Mouse (Mus musculus) embryonic facial prominence, embryonic 11.5 days (tissue): ENCODE data around the gene Cog3. TPM values are rescaled to one million over a fixed set of nuclear protein-coding genes. Genes with fewer than 3 reads are reported as not detected.

Source experiments
- ATAC-seq: fragments of 200-750 bp; cut with Nextera tagmentation; replicated peaks from 2 replicates; pipeline ENCODE4 v1.8.0; 2017; ENCODE audit warnings: low read depth; ENCODE audit not compliant: insufficient number of reproducible peaks, low FRiP score, low TSS enrichment
- DNase-seq: peaks from one replicate; pipeline ENCODE4 v3.0.0-alpha.2; 2015; ENCODE audit warnings: low spot score
- H3K27ac ChIP-seq: fragments of 300-500 bp; sonication (generic); replicated peaks from 2 replicates; pipeline ENCODE4 v1.5.1; 2014; ENCODE audit warnings: mild to moderate bottlenecking, low read depth, low read length, control low read depth
- H3K27me3 ChIP-seq: fragments of 300-500 bp; sonication (generic); 2 replicates; pipeline ENCODE4 v1.6.1; 2014; ENCODE audit warnings: mild to moderate bottlenecking, low read length, moderate library complexity, mixed read lengths; ENCODE audit not compliant: control insufficient read depth, insufficient read depth
- H3K36me3 ChIP-seq: fragments of 300-500 bp; sonication (generic); replicated peaks from 2 replicates; pipeline ENCODE4 v1.6.1; 2014; ENCODE audit warnings: low read depth, mild to moderate bottlenecking, low read length, moderate library complexity, mixed read lengths; ENCODE audit not compliant: control insufficient read depth, insufficient read depth
- H3K4me1 ChIP-seq: fragments of 300-500 bp; sonication (generic); 2 replicates; pipeline ENCODE4 v1.6.1; 2014; ENCODE audit warnings: low read length, mixed read lengths; ENCODE audit not compliant: control insufficient read depth, insufficient read depth
- H3K4me2 ChIP-seq: fragments of 300-500 bp; sonication (generic); 2 replicates; pipeline ENCODE4 v1.6.1; 2014; ENCODE audit warnings: low read depth, mild to moderate bottlenecking, control low read depth, low read length, moderate library complexity
- H3K4me3 ChIP-seq: fragments of 300-500 bp; sonication (generic); 2 replicates; pipeline ENCODE4 v1.5.1; 2014; ENCODE audit warnings: low read depth, low read length, control low read depth
- H3K9ac ChIP-seq: fragments of 300-500 bp; sonication (generic); replicated peaks from 2 replicates; pipeline ENCODE4 v1.6.1; 2014; ENCODE audit warnings: mild to moderate bottlenecking, control low read depth, low read length
- H3K9me3 ChIP-seq: fragments of 300-500 bp; sonication (generic); replicated peaks from 2 replicates; pipeline ENCODE4 v1.6.1; 2016; ENCODE audit warnings: mild to moderate bottlenecking, low read length, inconsistent platforms, mixed read lengths; ENCODE audit not compliant: control insufficient read depth
- WGBS: fragments of 180-500 bp; shearing (Covaris S2); extraction: QIAGEN DNeasy Blood & Tissue Kit; methylation state at CpG from one replicate; pipeline ENCODE4 v1.1.7; 2014; 5-methylcytosine and 5-hydroxymethylcytosine counted together
- polyA plus RNA-seq: library from polyadenylated mRNA; unstranded; fragments of >200 nt; fragmentation: Nextera tagmentation; extraction: Ambion mirVana; gene quantifications from 2 replicates; pipeline ENCODE4 v1.2.1, GENCODE M21; 2014

The Cog3 gene
- polyA plus RNA-seq, 1 experiment from 2014 or later: 27.2 TPM

GRCm38 (mm10) chr14:75771101-75771501, 16.8 kb upstream of the Cog3 start:
- DNase-seq: no peak
- no peaks in the 10 kb centered on the region for H3K36me3 ChIP-seq

GRCm38 (mm10) chr14:75769334-75769733, 15.0 kb upstream of the Cog3 start:
- Histone ChIP-seq H3K9ac (no peak overlapping the region), H3K27ac (no peak overlapping the region), H3K27me3 (no peaks in the 10 kb centered on the region), H3K4me3 (no peak overlapping the region), H3K4me1 (no peaks in the 10 kb centered on the region), H3K4me2 (no peak overlapping the region), H3K9me3 (no peaks in the 10 kb centered on the region), H3K36me3 (no peaks in the 10 kb centered on the region)
- WGBS: 88% methylated on average over 9 of the region's 9 CpGs
- ATAC-seq (no peak), DNase-seq (no peak)

More at GRCm38 (mm10) chr14:75771101-75771501, 16.8 kb upstream of the Cog3 start:
- no peak overlapping the region for H3K27ac ChIP-seq
- no peak overlapping the region for H3K4me3 ChIP-seq
- no peak for ATAC-seq
- H3K9me3 ChIP-seq: no peaks in the 10 kb centered on the region
- no peaks in the 10 kb centered on the region for H3K4me1 ChIP-seq
- no peak overlapping the region for H3K9ac ChIP-seq
- H3K27me3 ChIP-seq: no peaks in the 10 kb centered on the region
- H3K4me2 ChIP-seq: no peak overlapping the region
- WGBS: 91% methylated on average over 8 of the region's 8 CpGs

GRCm38 (mm10) chr14:75768275-75768608, 13.9 kb upstream of the Cog3 start:
- no peaks in the 10 kb centered on the region for H3K4me1 ChIP-seq
- no peak overlapping the region for H3K27ac ChIP-seq
- H3K9ac ChIP-seq: no peak overlapping the region
- ATAC-seq (no peak), DNase-seq (no peak)
- H3K4me3 ChIP-seq: no peak overlapping the region
- H3K9me3 ChIP-seq: no peaks in the 10 kb centered on the region
- no peak overlapping the region for H3K4me2 ChIP-seq
- H3K36me3 ChIP-seq: no peaks in the 10 kb centered on the region
- WGBS: 7% methylated on average over 1 of the region's 1 CpGs
- H3K27me3 ChIP-seq: no peaks in the 10 kb centered on the region

- DNase-seq: peak; percentile 93
- Histone ChIP-seq H3K36me3 (no peaks in the 10 kb centered on the region), H3K4me3 (no peak overlapping the region), H3K27me3 (no peaks in the 10 kb centered on the region), H3K27ac (no peak overlapping the region), H3K4me2 (no peak overlapping the region), H3K4me1 (no peaks in the 10 kb centered on the region), H3K9me3 (no peaks in the 10 kb centered on the region), H3K9ac (peak overlapping the region; percentile 41; the same call in 1 of the 2 replicates)
- ATAC-seq: peak; percentile 82
- WGBS: 55% methylated on average over 17 of the region's 17 CpGs
Measured at GRCm38 (mm10) chr14:75767492-75768274, 13.4 kb upstream of the Cog3 start.

GRCm38 (mm10) chr14:75761028-75761805, 6.9 kb upstream of the Cog3 start:
- DNase-seq (peak; percentile 75), ATAC-seq (no peak)
- Histone ChIP-seq H3K9ac (no peak overlapping the region), H3K27me3 (no peaks in the 10 kb centered on the region), H3K9me3 (no peaks in the 10 kb centered on the region), H3K4me2 (no peak overlapping the region), H3K36me3 (no peaks in the 10 kb centered on the region), H3K27ac (no peak overlapping the region), H3K4me3 (no peak overlapping the region), H3K4me1 (no peaks in the 10 kb centered on the region)
- WGBS: 64% methylated on average over 10 of the region's 10 CpGs

GRCm38 (mm10) chr14:75758401-75758800, 4.1 kb upstream of the Cog3 start:
- no peak overlapping the region for H3K4me2 ChIP-seq
- no peaks in the 10 kb centered on the region for H3K4me1 ChIP-seq
- no peak overlapping the region for H3K9ac ChIP-seq
- WGBS: 77% methylated on average over 7 of the region's 7 CpGs
- no peaks in the 10 kb centered on the region for H3K27me3 ChIP-seq
- no peak overlapping the region for H3K27ac ChIP-seq
- no peaks in the 10 kb centered on the region for H3K9me3 ChIP-seq
- ATAC-seq (no peak), DNase-seq (no peak)
- H3K36me3 ChIP-seq: no peaks in the 10 kb centered on the region
- no peak overlapping the region for H3K4me3 ChIP-seq

- no peak for DNase-seq
- no peak overlapping the region for H3K27ac ChIP-seq
- no peaks in the 10 kb centered on the region for H3K4me1 ChIP-seq
- no peaks in the 10 kb centered on the region for H3K9me3 ChIP-seq
- WGBS: 77% methylated on average over 2 of the region's 2 CpGs
- H3K4me3 ChIP-seq: no peak overlapping the region
- no peaks in the 10 kb centered on the region for H3K36me3 ChIP-seq
- H3K9ac ChIP-seq: no peak overlapping the region
- H3K4me2 ChIP-seq: no peak overlapping the region
- no peaks in the 10 kb centered on the region for H3K27me3 ChIP-seq
- ATAC-seq: no peak
Measured at GRCm38 (mm10) chr14:75757821-75758220, 3.5 kb upstream of the Cog3 start.

GRCm38 (mm10) chr14:75756971-75757370, 2.7 kb upstream of the Cog3 start:
- 93% methylated on average over 6 of the region's 6 CpGs for WGBS
- ATAC-seq: no peak
- H3K4me3 ChIP-seq: no peak overlapping the region
- no peaks in the 10 kb centered on the region for H3K9me3 ChIP-seq
- H3K4me1 ChIP-seq: no peaks in the 10 kb centered on the region
- no peaks in the 10 kb centered on the region for H3K27me3 ChIP-seq
- H3K36me3 ChIP-seq: no peaks in the 10 kb centered on the region
- DNase-seq: no peak
- H3K9ac ChIP-seq: no peak overlapping the region
- no peak overlapping the region for H3K4me2 ChIP-seq
- no peak overlapping the region for H3K27ac ChIP-seq
